Mouse (Mus musculus): ENCODE measurements at regions not wholly inside any gene's neighbourhood (a gene's known extent, or its start where the extent isn't known, plus 50 kb on each side); places are given as distances from the start of the nearest gene placed in this dataset.
"Not testable (repeated sequence)": the region's sequence is repeated elsewhere in the genome, so short reads cannot be mapped to it uniquely, and the experiment has no call there.

GRCm38 (mm10) chr8:78124248-78124647, 88.8 kb upstream of the Ttc29 start:
- H3K27ac ChIP-seq (ENCODE audit: low read depth, low read length) = no peak overlapping the region
- 0 out of 2 replicates have a peak, but pooled peaks cover 3% of the 10 kb centered on the region for H3K4me1 ChIP-seq (ENCODE audit: control insufficient read depth, insufficient read depth, low read depth, low read length)
- no peak overlapping the region for H3K4me2 ChIP-seq (ENCODE audit: low read length)
- no peaks in the 10 kb centered on the region for H3K9me3 ChIP-seq (ENCODE audit: control insufficient read depth, low read length)
- ATAC-seq = no peak
- 56% methylated on average over 5 of the region's 5 CpGs for WGBS
- no peak overlapping the region for H3K4me3 ChIP-seq (ENCODE audit: low read length)
- H3K27me3 ChIP-seq (replicated peaks; ENCODE audit: control insufficient read depth, insufficient read depth, low read length) = no peaks in the 10 kb centered on the region
- no peaks in the 10 kb centered on the region for H3K36me3 ChIP-seq (ENCODE audit: control insufficient read depth, insufficient read depth, low read length)
- H3K9ac ChIP-seq (ENCODE audit: low read depth, low read length) = no peak overlapping the region

DNA sequence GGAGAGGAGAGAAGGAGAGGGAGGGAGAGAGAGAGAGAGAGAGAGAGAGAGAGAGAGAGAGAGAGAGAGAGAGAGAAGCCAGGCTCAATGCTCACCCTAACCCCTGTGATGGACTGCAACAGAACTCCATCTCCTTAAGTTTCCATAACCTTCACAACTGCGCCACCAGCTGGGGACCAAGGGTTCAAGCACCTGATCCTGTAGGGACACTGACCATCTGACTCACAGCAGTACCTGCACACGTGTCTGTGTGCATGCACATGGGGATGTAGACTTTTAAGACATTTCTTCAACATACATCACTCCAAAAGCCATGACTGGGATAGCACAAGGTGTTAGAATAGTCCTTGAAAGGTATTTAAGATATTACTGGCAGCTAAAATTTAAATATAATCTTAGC, 85.2 kb upstream of the Ttc29 start:
- Histone ChIP-seq H3K27ac (ENCODE audit: low read depth, low read length) (no peak overlapping the region), H3K4me2 (ENCODE audit: low read length) (no peak overlapping the region), H3K4me1 (ENCODE audit: control insufficient read depth, insufficient read depth, low read depth, low read length) (no peaks in the 10 kb centered on the region), H3K9me3 (ENCODE audit: control insufficient read depth, low read length) (no peaks in the 10 kb centered on the region), H3K27me3 (replicated peaks; ENCODE audit: control insufficient read depth, insufficient read depth, low read length) (no peaks in the 10 kb centered on the region), H3K9ac (ENCODE audit: low read depth, low read length) (no peak overlapping the region), H3K4me3 (ENCODE audit: low read length) (no peak overlapping the region), H3K36me3 (ENCODE audit: control insufficient read depth, insufficient read depth, low read length) (no peaks in the 10 kb centered on the region)
- 22% methylated on average over 2 of the region's 2 CpGs for WGBS
- no peak for ATAC-seq

GRCm38 (mm10) chr8:78129061-78129460, 84.0 kb upstream of the Ttc29 start:
- H3K9ac ChIP-seq (ENCODE audit: low read depth, low read length) = no peak overlapping the region

GRCm38 (mm10) chr8:78139514-78139913, 73.6 kb upstream of the Ttc29 start:
- H3K4me1 ChIP-seq (ENCODE audit: control insufficient read depth, insufficient read depth, low read depth, low read length) = not testable (repeated sequence)

More at GRCm38 (mm10) chr8:78129061-78129460, 84.0 kb upstream of the Ttc29 start:
- peak; percentile 24; the same call in 1 of the 2 replicates for ATAC-seq
- no peaks in the 10 kb centered on the region for H3K27me3 ChIP-seq (replicated peaks; ENCODE audit: control insufficient read depth, insufficient read depth, low read length)
- H3K4me2 ChIP-seq (ENCODE audit: low read length) = no peak overlapping the region
- H3K4me3 ChIP-seq (ENCODE audit: low read length) = no peak overlapping the region
- H3K4me1 ChIP-seq (ENCODE audit: control insufficient read depth, insufficient read depth, low read depth, low read length) = no peaks in the 10 kb centered on the region
- no peaks in the 10 kb centered on the region for H3K36me3 ChIP-seq (ENCODE audit: control insufficient read depth, insufficient read depth, low read length)
- no peak overlapping the region for H3K27ac ChIP-seq (ENCODE audit: low read depth, low read length)
- no peaks in the 10 kb centered on the region for H3K9me3 ChIP-seq (ENCODE audit: control insufficient read depth, low read length)
- WGBS = 26% methylated on average over 5 of the region's 5 CpGs

GRCm38 (mm10) chr8:78147170-78147569, 65.9 kb upstream of the Ttc29 start:
- H3K9ac ChIP-seq (ENCODE audit: low read depth, low read length) = no peak overlapping the region
- H3K27me3 ChIP-seq (replicated peaks; ENCODE audit: control insufficient read depth, insufficient read depth, low read length) = no peaks in the 10 kb centered on the region
- H3K4me3 ChIP-seq (ENCODE audit: low read length) = no peak overlapping the region
- ATAC-seq = no peak
- WGBS = 70% methylated on average over 5 of the region's 6 CpGs
- no peaks in the 10 kb centered on the region for H3K9me3 ChIP-seq (ENCODE audit: control insufficient read depth, low read length)
- H3K4me2 ChIP-seq (ENCODE audit: low read length) = no peak overlapping the region
- H3K27ac ChIP-seq (ENCODE audit: low read depth, low read length) = no peak overlapping the region
- H3K4me1 ChIP-seq (ENCODE audit: control insufficient read depth, insufficient read depth, low read depth, low read length) = no peaks in the 10 kb centered on the region
- no peaks in the 10 kb centered on the region for H3K36me3 ChIP-seq (ENCODE audit: control insufficient read depth, insufficient read depth, low read length)

More at GRCm38 (mm10) chr8:78139514-78139913, 73.6 kb upstream of the Ttc29 start:
- not testable (repeated sequence) for ATAC-seq; H3K4me3 ChIP-seq (ENCODE audit: low read length); H3K27ac ChIP-seq (ENCODE audit: low read depth, low read length); H3K27me3 ChIP-seq (replicated peaks; ENCODE audit: control insufficient read depth, insufficient read depth, low read length); H3K4me2 ChIP-seq (ENCODE audit: low read length); H3K9ac ChIP-seq (ENCODE audit: low read depth, low read length); H3K36me3 ChIP-seq (ENCODE audit: control insufficient read depth, insufficient read depth, low read length); H3K9me3 ChIP-seq (ENCODE audit: control insufficient read depth, low read length)
- 56% methylated on average over 12 of the region's 15 CpGs for WGBS

GRCm38 (mm10) chr8:78148006-78148405, 65.1 kb upstream of the Ttc29 start:
- no peak overlapping the region for H3K4me3 ChIP-seq (ENCODE audit: low read length)
- no peaks in the 10 kb centered on the region for H3K27me3 ChIP-seq (replicated peaks; ENCODE audit: control insufficient read depth, insufficient read depth, low read length)
- no peaks in the 10 kb centered on the region for H3K4me1 ChIP-seq (ENCODE audit: control insufficient read depth, insufficient read depth, low read depth, low read length)
- H3K4me2 ChIP-seq (ENCODE audit: low read length) = no peak overlapping the region
- no peak overlapping the region for H3K27ac ChIP-seq (ENCODE audit: low read depth, low read length)
- no peaks in the 10 kb centered on the region for H3K36me3 ChIP-seq (ENCODE audit: control insufficient read depth, insufficient read depth, low read length)
- no peak for ATAC-seq
- 85% methylated on average over 2 of the region's 2 CpGs for WGBS
- H3K9ac ChIP-seq (ENCODE audit: low read depth, low read length) = no peak overlapping the region
- H3K9me3 ChIP-seq (ENCODE audit: control insufficient read depth, low read length) = no peaks in the 10 kb centered on the region

GRCm38 (mm10) chr8:78154873-78155272, 58.2 kb upstream of the Ttc29 start:
- no peak for ATAC-seq
- H3K27me3 ChIP-seq (replicated peaks; ENCODE audit: control insufficient read depth, insufficient read depth, low read length) = no peaks in the 10 kb centered on the region
- H3K36me3 ChIP-seq (ENCODE audit: control insufficient read depth, insufficient read depth, low read length) = no peaks in the 10 kb centered on the region
- no peak overlapping the region for H3K27ac ChIP-seq (ENCODE audit: low read depth, low read length)
- 40% methylated on average over 8 of the region's 8 CpGs for WGBS
- no peaks in the 10 kb centered on the region; the same call in none of the 2 replicates for H3K4me1 ChIP-seq (ENCODE audit: control insufficient read depth, insufficient read depth, low read depth, low read length)
- no peaks in the 10 kb centered on the region for H3K9me3 ChIP-seq (ENCODE audit: control insufficient read depth, low read length)
- H3K9ac ChIP-seq (ENCODE audit: low read depth, low read length) = no peak overlapping the region
- H3K4me2 ChIP-seq (ENCODE audit: low read length) = no peak overlapping the region
- no peak overlapping the region for H3K4me3 ChIP-seq (ENCODE audit: low read length)

DNA sequence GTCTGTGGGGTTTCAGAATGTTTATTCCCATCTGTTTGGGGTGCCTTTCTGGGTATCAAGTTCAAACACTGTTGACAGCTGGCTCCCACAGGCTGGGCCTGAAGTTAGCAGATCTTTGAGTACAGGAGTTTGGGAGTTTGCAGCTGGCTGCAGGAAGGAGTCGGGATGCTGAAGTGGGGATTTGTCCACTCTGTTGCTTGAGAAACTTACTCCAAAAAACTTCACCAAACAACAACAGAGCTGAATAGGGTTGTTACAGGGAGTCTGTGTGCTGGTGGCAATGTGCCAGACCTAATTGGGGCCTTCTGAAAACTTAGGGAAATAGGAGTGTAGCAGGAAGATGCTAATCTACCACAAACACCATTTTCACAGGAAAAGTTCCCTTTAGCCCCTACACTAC, 51.1 kb upstream of the Ttc29 start:
- Histone ChIP-seq H3K9ac (ENCODE audit: low read depth, low read length) (no peak overlapping the region), H3K4me2 (ENCODE audit: low read length) (no peak overlapping the region), H3K9me3 (ENCODE audit: control insufficient read depth, low read length) (no peaks in the 10 kb centered on the region), H3K27ac (ENCODE audit: low read depth, low read length) (no peak overlapping the region), H3K4me1 (ENCODE audit: control insufficient read depth, insufficient read depth, low read depth, low read length) (no peaks in the 10 kb centered on the region; the same call in 1 of the 2 replicates), H3K4me3 (ENCODE audit: low read length) (no peak overlapping the region), H3K27me3 (replicated peaks; ENCODE audit: control insufficient read depth, insufficient read depth, low read length) (no peaks in the 10 kb centered on the region), H3K36me3 (ENCODE audit: control insufficient read depth, insufficient read depth, low read length) (no peaks in the 10 kb centered on the region)
- no peak for ATAC-seq
- 35% methylated on average over 1 of the region's 1 CpGs for WGBS

DNA sequence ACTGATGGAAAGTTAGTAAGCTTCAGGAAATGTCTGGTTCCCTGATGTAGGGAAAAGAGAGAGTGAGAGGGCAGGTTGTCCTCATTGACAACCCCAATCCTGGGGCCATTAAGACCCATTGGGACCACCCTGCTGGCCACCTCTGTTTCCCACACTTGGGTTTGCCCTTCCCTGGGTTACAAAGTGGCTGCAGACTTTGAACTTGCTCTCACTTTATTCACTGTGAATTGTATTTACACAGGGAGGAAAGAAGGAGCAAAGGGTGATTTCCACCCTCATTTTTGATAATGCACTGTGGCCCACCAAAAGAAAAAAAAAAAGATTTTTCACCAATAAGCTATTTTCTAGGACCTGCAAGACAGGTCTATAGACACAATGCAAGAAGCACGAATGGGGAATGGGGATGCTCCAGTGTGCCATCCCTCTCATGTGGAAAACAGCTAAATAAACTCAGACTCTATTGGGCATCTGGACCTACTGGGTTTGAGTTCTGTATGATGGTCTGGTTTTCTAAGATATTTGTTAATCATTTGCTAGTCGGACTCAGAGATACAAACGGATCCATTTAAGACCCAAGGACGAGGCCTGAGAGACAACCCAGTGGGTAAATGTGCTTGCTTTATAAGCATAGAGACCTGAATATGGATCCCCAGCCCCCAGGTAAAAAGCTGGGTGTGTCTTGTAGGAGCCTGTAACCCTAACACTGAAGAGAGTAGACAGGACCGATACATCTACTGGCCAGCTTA, 50.2 kb upstream of the Ttc29 start:
- no peaks in the 10 kb centered on the region for H3K9me3 ChIP-seq (ENCODE audit: control insufficient read depth, low read length)
- H3K27ac ChIP-seq (ENCODE audit: low read depth, low read length) = no peak overlapping the region
- no peaks in the 10 kb centered on the region for H3K27me3 ChIP-seq (replicated peaks; ENCODE audit: control insufficient read depth, insufficient read depth, low read length)
- H3K4me2 ChIP-seq (ENCODE audit: low read length) = no peak overlapping the region
- H3K36me3 ChIP-seq (ENCODE audit: control insufficient read depth, insufficient read depth, low read length) = no peaks in the 10 kb centered on the region
- WGBS = 95% methylated on average over 5 of the region's 5 CpGs
- no peak for ATAC-seq
- H3K4me3 ChIP-seq (ENCODE audit: low read length) = no peak overlapping the region
- no peak overlapping the region for H3K9ac ChIP-seq (ENCODE audit: low read depth, low read length)
- no peaks in the 10 kb centered on the region; the same call in 1 of the 2 replicates for H3K4me1 ChIP-seq (ENCODE audit: control insufficient read depth, insufficient read depth, low read depth, low read length)

All from hindbrain, embryonic 16.5 days (tissue).